Mouse (Mus musculus) lung, adult 2 months (tissue): ENCODE measurements around the gene Mrtfb.

Experiments used
- CTCF ChIP-seq: fragments of 200-500 bp; IDR thresholded peaks from 2 replicates; pipeline ENCODE4 v1.5.1; 2011; ENCODE audit warnings: mild to moderate bottlenecking, low read length, control low read depth; ENCODE audit not compliant: insufficient read depth
- POLR2A ChIP-seq: fragments of 200-500 bp; IDR thresholded peaks from 2 replicates; pipeline ENCODE4 v1.6.1; 2011; ENCODE audit warnings: low read depth, mild to moderate bottlenecking, control low read depth, low read length, borderline replicate concordance; ENCODE audit errors: extremely low read depth

- TF ChIP-seq CTCF: no peak
- TF ChIP-seq POLR2A: no peak
These were observed 72.4 kb downstream of the Mrtfb start for GRCm38 (mm10) chr16:13328646-13329045.
